Mouse (Mus musculus) neural tube, embryonic 11.5 days (tissue): ENCODE data around the gene Traf6. TPM values are rescaled to one million over a fixed set of nuclear protein-coding genes. Genes with fewer than 3 reads are reported as not detected.
A peak's percentile ranks its signal among the peaks of the same experiment; 100 is the strongest.

Source experiments
- ATAC-seq: fragments of 200-750 bp; cut with Nextera tagmentation; 2 replicates; pipeline ENCODE4 v1.8.0; 2017; ENCODE audit warnings: moderate number of reproducible peaks, mild to moderate bottlenecking, moderate TSS enrichment, moderate library complexity; ENCODE audit not compliant: insufficient read depth, low FRiP score, low TSS enrichment
- DNase-seq: peaks from one replicate; pipeline ENCODE4 v3.0.0-alpha.2; 2015; ENCODE audit warnings: low spot score
- H3K27ac ChIP-seq: fragments of 300-500 bp; sonication (generic); 2 replicates; pipeline ENCODE4 v1.5.1; 2014; ENCODE audit warnings: low read depth, mild to moderate bottlenecking, low read length
- H3K27me3 ChIP-seq: fragments of 300-500 bp; sonication (generic); 2 replicates; pipeline ENCODE4 v1.6.1; 2014; ENCODE audit warnings: mild to moderate bottlenecking, low read length, mixed read lengths; ENCODE audit not compliant: control insufficient read depth, insufficient read depth
- H3K36me3 ChIP-seq: fragments of 300-500 bp; sonication (generic); 2 replicates; pipeline ENCODE4 v1.6.1; 2014; ENCODE audit warnings: mild to moderate bottlenecking, low read length, moderate library complexity, mixed read lengths; ENCODE audit not compliant: control insufficient read depth, insufficient read depth
- H3K4me1 ChIP-seq: fragments of 300-500 bp; sonication (generic); 2 replicates; pipeline ENCODE4 v1.6.1; 2014; ENCODE audit warnings: low read length, mixed read lengths; ENCODE audit not compliant: control insufficient read depth, insufficient read depth
- H3K4me2 ChIP-seq: fragments of 300-500 bp; sonication (generic); 2 replicates; pipeline ENCODE4 v1.6.1; 2014; ENCODE audit warnings: low read depth, mild to moderate bottlenecking, moderate library complexity
- H3K4me3 ChIP-seq: fragments of 300-500 bp; sonication (generic); 2 replicates; pipeline ENCODE4 v1.5.1; 2014; ENCODE audit warnings: low read depth, low read length
- H3K9ac ChIP-seq: fragments of 300-500 bp; sonication (generic); 2 replicates; pipeline ENCODE4 v1.6.1; 2014; ENCODE audit warnings: mild to moderate bottlenecking, low read length
- H3K9me3 ChIP-seq: fragments of 300-500 bp; sonication (generic); 2 replicates; pipeline ENCODE4 v1.6.1; 2016; ENCODE audit warnings: low read length; ENCODE audit not compliant: control insufficient read depth
- WGBS: fragments of 180-500 bp; shearing (Covaris S2); extraction: QIAGEN DNeasy Blood & Tissue Kit; methylation state at CpG from one replicate; pipeline ENCODE4 v1.1.7; 2014; 5-methylcytosine and 5-hydroxymethylcytosine counted together
- polyA plus RNA-seq: library from polyadenylated mRNA; unstranded; fragments of >200 nt; fragmentation: Nextera tagmentation; extraction: Ambion mirVana; gene quantifications from 2 replicates; pipeline ENCODE4 v1.2.1, GENCODE M21; 2014

The Traf6 gene
- polyA plus RNA-seq, 1 experiment from 2014 or later, result 22.0 TPM

DNA sequence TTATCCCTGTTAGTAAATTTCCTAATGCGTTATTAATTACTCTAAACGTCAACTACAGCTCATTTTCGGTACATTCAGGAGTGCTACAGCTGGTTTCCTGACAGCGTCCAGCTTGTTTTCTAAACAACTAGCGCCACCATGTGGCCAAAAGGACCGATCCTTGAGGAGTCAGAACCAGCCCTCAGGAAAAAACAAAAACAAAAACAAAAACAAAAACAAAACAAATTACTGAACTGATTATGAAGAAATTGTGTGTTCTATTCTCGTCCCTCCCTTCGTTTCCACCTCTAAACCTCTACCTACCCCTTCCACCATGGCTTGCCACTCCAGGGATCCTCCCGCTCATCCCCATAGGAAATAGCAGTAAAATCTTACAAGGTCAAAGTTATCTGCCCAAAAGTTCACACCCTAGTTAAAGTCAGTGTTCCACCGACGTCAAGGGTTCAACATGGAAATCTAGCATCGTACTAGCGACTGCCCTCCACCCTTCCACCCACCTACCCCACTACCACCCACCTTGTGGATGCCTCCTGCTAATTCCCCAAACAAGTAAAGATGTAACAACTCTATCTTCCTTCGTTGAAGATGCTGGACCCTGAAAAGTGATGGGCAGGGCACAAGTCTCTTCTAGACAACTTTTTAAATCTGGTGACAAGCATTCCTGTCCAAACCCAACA is 25.2 kb upstream of the Traf6 start:
- ATAC-seq, result peak; percentile 77
- H3K4me3 ChIP-seq, result 0 out of 2 replicates have a peak overlapping the region, but pooled peaks have one; percentile 6

GRCm38 (mm10) chr2:101660536-101660935 is 17.7 kb upstream of the Traf6 start:
- H3K4me3 ChIP-seq, result no peak overlapping the region
- no peaks in the 10 kb centered on the region for H3K27me3 ChIP-seq
- H3K9ac ChIP-seq, result no peak overlapping the region
- H3K4me1 ChIP-seq, result no peaks in the 10 kb centered on the region
- H3K4me2 ChIP-seq, result no peak overlapping the region
- no peaks in the 10 kb centered on the region for H3K36me3 ChIP-seq
- H3K27ac ChIP-seq, result no peak overlapping the region
- WGBS, result 66% methylated on average over 2 of the region's 2 CpGs
- H3K9me3 ChIP-seq, result no peaks in the 10 kb centered on the region
- ATAC-seq (no peak), DNase-seq (no peak)

More for the DNA sequence above, 25.2 kb upstream of the Traf6 start:
- no peaks in the 10 kb centered on the region for H3K9me3 ChIP-seq
- H3K27ac ChIP-seq, result no peak overlapping the region
- no peaks in the 10 kb centered on the region for H3K4me1 ChIP-seq
- peak; percentile 75 for DNase-seq
- WGBS, result 18% methylated on average over 14 of the region's 14 CpGs
- no peaks in the 10 kb centered on the region for H3K27me3 ChIP-seq
- H3K36me3 ChIP-seq, result no peaks in the 10 kb centered on the region
- H3K9ac ChIP-seq, result no peak overlapping the region
- peak overlapping the region; percentile 27 for H3K4me2 ChIP-seq

DNA sequence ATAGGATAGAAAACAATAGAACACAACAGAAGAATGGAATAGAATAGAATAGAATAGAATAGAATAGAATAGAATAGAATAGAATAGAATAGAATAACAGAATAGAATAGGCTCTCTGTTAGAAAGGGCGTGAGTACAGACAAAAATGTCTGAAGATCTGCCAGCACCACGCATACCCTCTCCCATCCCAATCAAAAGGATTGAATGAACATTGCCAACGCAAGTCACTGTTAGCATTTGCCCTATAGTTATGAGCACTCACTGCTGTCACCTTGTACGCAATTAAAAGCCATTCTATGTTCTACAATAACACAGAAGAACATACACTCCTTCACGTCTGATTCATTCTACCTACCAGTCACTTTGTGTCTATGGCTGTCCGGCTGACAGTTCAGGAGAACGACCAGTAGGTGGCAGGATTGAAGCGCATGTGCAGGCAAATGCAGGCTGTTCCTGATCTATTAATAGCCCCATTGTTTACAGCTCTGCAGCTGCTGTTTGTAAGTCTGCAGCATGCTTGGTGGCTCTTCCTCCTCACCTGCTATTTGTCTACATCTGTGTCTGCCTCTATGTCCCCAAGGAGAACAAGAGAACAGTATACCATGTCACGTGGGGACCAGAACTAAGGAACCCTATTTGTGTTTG is 13.0 kb upstream of the Traf6 start:
- no peak overlapping the region for H3K4me2 ChIP-seq
- no peaks in the 10 kb centered on the region for H3K27me3 ChIP-seq
- H3K9ac ChIP-seq, result no peak overlapping the region
- 26% methylated on average over 9 of the region's 9 CpGs for WGBS
- no peak overlapping the region for H3K27ac ChIP-seq
- no peaks in the 10 kb centered on the region for H3K4me1 ChIP-seq
- DNase-seq (peak; percentile 82), ATAC-seq (peak; percentile 82)
- H3K9me3 ChIP-seq, result no peaks in the 10 kb centered on the region
- no peaks in the 10 kb centered on the region for H3K36me3 ChIP-seq
- no peak overlapping the region for H3K4me3 ChIP-seq

DNA sequence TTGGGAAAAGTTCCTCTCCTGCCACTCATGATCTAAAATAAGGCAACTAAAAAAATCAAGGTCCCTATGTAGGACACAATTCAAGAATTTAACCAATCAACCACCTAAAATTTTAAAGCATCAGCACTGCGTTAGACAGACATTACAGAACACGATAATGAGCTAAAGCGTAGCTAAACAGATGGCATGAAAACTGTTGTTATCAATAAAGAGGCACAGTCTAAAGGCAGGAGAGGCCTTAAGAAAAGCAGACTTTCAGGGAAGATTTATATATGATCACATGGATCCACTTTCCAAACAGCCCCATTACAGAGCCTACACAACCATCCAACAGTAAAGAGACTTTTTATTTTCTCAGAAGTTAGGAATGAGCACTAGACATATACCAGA is 12.5 kb upstream of the Traf6 start:
- H3K9ac ChIP-seq, result no peak overlapping the region
- 78% methylated on average over 3 of the region's 3 CpGs for WGBS
- no peak overlapping the region for H3K4me2 ChIP-seq
- ATAC-seq (peak; percentile 69; the same call in 1 of the 2 replicates), DNase-seq (no peak)
- no peak overlapping the region for H3K4me3 ChIP-seq
- no peaks in the 10 kb centered on the region for H3K27me3 ChIP-seq
- no peaks in the 10 kb centered on the region for H3K9me3 ChIP-seq
- H3K27ac ChIP-seq, result no peak overlapping the region
- no peaks in the 10 kb centered on the region for H3K36me3 ChIP-seq
- H3K4me1 ChIP-seq, result no peaks in the 10 kb centered on the region

DNA sequence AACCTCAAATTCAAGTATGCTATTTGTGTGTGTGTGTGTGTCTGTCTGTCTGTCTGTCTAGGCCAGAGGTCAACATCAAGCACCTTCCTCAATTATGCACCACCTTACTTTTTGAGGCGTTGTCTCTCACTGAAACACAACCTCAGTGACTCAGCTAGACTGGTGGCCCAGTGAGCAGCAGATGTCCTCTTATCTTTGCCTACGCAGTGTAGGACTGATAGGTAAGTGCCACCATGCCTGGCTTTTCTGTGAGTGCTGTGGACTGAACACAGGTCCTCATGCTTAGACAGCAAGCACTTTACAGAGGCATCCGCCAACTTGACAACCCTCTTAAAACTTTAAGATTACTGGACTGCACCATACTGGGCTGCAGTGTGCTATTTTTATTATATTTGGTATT is 9.5 kb upstream of the Traf6 start:
- WGBS, result 92% methylated on average over 3 of the region's 3 CpGs

DNA sequence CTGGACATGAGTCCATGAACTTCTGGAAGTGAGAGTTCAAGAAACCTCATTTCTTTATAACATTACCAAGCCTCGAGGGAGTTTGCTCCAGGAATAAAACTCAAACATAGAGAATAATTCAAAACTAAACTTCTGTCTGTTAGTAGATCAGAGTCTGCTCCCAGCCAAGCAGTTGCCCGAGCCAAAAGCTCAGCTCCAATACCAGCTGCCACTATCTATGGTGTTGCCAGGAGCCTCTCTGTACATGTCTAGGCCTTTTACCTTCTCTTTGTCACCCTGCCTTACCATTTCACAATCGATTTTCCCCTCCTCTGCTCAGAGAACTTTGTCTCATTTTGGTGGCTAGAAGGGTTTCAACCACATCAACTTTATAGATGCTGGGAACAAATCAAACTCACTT is 4.7 kb upstream of the Traf6 start:
- H3K4me3 ChIP-seq, result no peak overlapping the region
- ATAC-seq, result no peak
- no peak overlapping the region for H3K27ac ChIP-seq
- no peaks in the 10 kb centered on the region for H3K27me3 ChIP-seq
- 78% methylated on average over 3 of the region's 3 CpGs for WGBS
- no peak overlapping the region for H3K9ac ChIP-seq
- no peaks in the 10 kb centered on the region for H3K9me3 ChIP-seq
- H3K4me2 ChIP-seq, result no peak overlapping the region
- H3K4me1 ChIP-seq, result no peaks in the 10 kb centered on the region
- no peak for DNase-seq
- H3K36me3 ChIP-seq, result no peaks in the 10 kb centered on the region

More for the DNA sequence above, 9.5 kb upstream of the Traf6 start:
- Histone ChIP-seq H3K27ac (no peak overlapping the region), H3K4me1 (no peaks in the 10 kb centered on the region), H3K4me2 (no peak overlapping the region), H3K27me3 (no peaks in the 10 kb centered on the region), H3K9me3 (no peaks in the 10 kb centered on the region), H3K36me3 (no peaks in the 10 kb centered on the region), H3K9ac (no peak overlapping the region), H3K4me3 (no peak overlapping the region)
- DNase-seq (no peak), ATAC-seq (no peak)

- H3K9ac ChIP-seq, result peak overlapping the region; percentile 94
- no peaks in the 10 kb centered on the region for H3K27me3 ChIP-seq
- 0 out of 2 replicates have a peak, but pooled peaks cover 4% of the 10 kb centered on the region for H3K4me1 ChIP-seq
- no peak overlapping the region for H3K27ac ChIP-seq
- peak; percentile 33 for DNase-seq
- peaks cover 2% of the 10 kb centered on the region; the same call in 1 of the 2 replicates for H3K36me3 ChIP-seq
- peak overlapping the region; percentile 40 for H3K4me2 ChIP-seq
- 5% methylated on average over 15 of the region's 15 CpGs for WGBS
- peak overlapping the region; percentile 94 for H3K4me3 ChIP-seq
- ATAC-seq, result no peak
- H3K9me3 ChIP-seq, result no peaks in the 10 kb centered on the region
Observed at GRCm38 (mm10) chr2:101679164-101679784, 1.0 kb downstream of the Traf6 start.

GRCm38 (mm10) chr2:101684421-101684820 is 6.2 kb downstream of the Traf6 start:
- DNase-seq (no peak), ATAC-seq (no peak)
- WGBS, result 94% methylated on average over 12 of the region's 12 CpGs
- Histone ChIP-seq H3K9ac (no peak overlapping the region), H3K9me3 (no peaks in the 10 kb centered on the region), H3K36me3 (peaks cover 2% of the 10 kb centered on the region), H3K4me1 (0 out of 2 replicates have a peak, but pooled peaks cover 2% of the 10 kb centered on the region), H3K4me3 (no peak overlapping the region), H3K27me3 (no peaks in the 10 kb centered on the region), H3K4me2 (no peak overlapping the region), H3K27ac (no peak overlapping the region)
